In genomic region chr4:88209351-88209814, GRCm38 (mm10) we compare ENCODE assay signal across 10 mouse cellular contexts.
A peak's percentile ranks its signal among the peaks of the same experiment; 100 is the strongest.
DNase-seq lines count a peak whose midpoint lies in the region; ATAC-seq lines count a peak whose summit lies in the region.
"Had no signal": no experiment of that assay in that cellular context is flagged by ENCODE, and none has a peak within 500 bp of the region (broad histone marks: within the 10 kb centered on the region; RNA-seq: fewer than 3 reads in every experiment).

No protein-coding gene starts in this region.

- 0 out of 2 replicates have a peak, but pooled peaks have one; percentile 33 for ATAC-seq in hindbrain, embryonic 12.5 days (ENCODE audit: low FRiP score)
- no peak for ATAC-seq in hindbrain, embryonic 11.5 days (ENCODE audit: low FRiP score)
- ATAC-seq in lung, embryonic 15.5 days (ENCODE audit: borderline replicate concordance, extremely low read depth, low FRiP score, low TSS enrichment): peak; percentile 63; the same call in 1 of the 2 replicates

- no peak for DNase-seq in hindbrain, embryonic 11.5 days (ENCODE audit: low spot score)
- DNase-seq in cerebellum, adult 18-20 months: peak; percentile 57 to 69
- DNase-seq in heart, postnatal 10 days: peak; percentile 18 to 19
- DNase-seq in right cerebral cortex, postnatal 25 days: peak; percentile 59
- DNase-seq in gastrocnemius, postnatal 25 days: no peak
- DNase-seq in adrenal gland, postnatal 14 days: no peak

- intact Hi-C loops in heart, postnatal 10 days (cut with DNase I): no loop called here

- 68% methylated on average over 3 of the region's 3 CpGs for WGBS in hindbrain, embryonic 12.5 days
- 73% methylated on average over 3 of the region's 3 CpGs for WGBS in hindbrain, embryonic 11.5 days
- WGBS in lung, embryonic 15.5 days: 48% methylated on average over 3 of the region's 3 CpGs

- H3K9me3 ChIP-seq in hindbrain, embryonic 12.5 days (replicated peaks): no peaks in the 10 kb centered on the region
- H3K9me3 ChIP-seq in hindbrain, embryonic 11.5 days (ENCODE audit: control insufficient read depth, low read length): no peaks in the 10 kb centered on the region
- H3K9me3 ChIP-seq in lung, embryonic 15.5 days: no peaks in the 10 kb centered on the region
- H3K9me3 ChIP-seq: embryonic facial prominence, embryonic 12.5 days had no signal

- H3K4me3 ChIP-seq in hindbrain, embryonic 12.5 days: no peak overlapping the region
- H3K4me3 ChIP-seq in hindbrain, embryonic 11.5 days (ENCODE audit: low read depth, low read length): no peak overlapping the region
- H3K4me3 ChIP-seq in lung, embryonic 15.5 days: no peak overlapping the region
- H3K4me3 ChIP-seq: embryonic facial prominence, embryonic 12.5 days had no signal

- no peak overlapping the region for H3K4me2 ChIP-seq in hindbrain, embryonic 12.5 days (replicated peaks)
- H3K4me2 ChIP-seq in hindbrain, embryonic 11.5 days (replicated peaks; ENCODE audit: low read depth, low read length): no peak overlapping the region
- no peak overlapping the region for H3K4me2 ChIP-seq in lung, embryonic 15.5 days
- H3K4me2 ChIP-seq: embryonic facial prominence, embryonic 12.5 days had no signal

- H3K27ac ChIP-seq in hindbrain, embryonic 12.5 days: peak overlapping the region; percentile 31; the same call in 1 of the 2 replicates
- H3K27ac ChIP-seq in hindbrain, embryonic 11.5 days (ENCODE audit: low read depth, low read length): no peak overlapping the region
- H3K27ac ChIP-seq in lung, embryonic 15.5 days: no peak overlapping the region
- H3K27ac ChIP-seq: embryonic facial prominence, embryonic 12.5 days; liver, embryonic 14.5 days had no signal

- H3K4me1 ChIP-seq in hindbrain, embryonic 12.5 days: peaks cover 10% of the 10 kb centered on the region
- H3K4me1 ChIP-seq in hindbrain, embryonic 11.5 days (replicated peaks; ENCODE audit: control insufficient read depth, insufficient read depth, low read length): no peaks in the 10 kb centered on the region
- H3K4me1 ChIP-seq in lung, embryonic 15.5 days: peaks cover 4% of the 10 kb centered on the region; the same call in 1 of the 2 replicates

- H3K27me3 ChIP-seq in hindbrain, embryonic 12.5 days: no peaks in the 10 kb centered on the region
- H3K27me3 ChIP-seq in hindbrain, embryonic 11.5 days (ENCODE audit: control insufficient read depth, insufficient read depth, low read length): no peaks in the 10 kb centered on the region
- H3K27me3 ChIP-seq in lung, embryonic 15.5 days: no peaks in the 10 kb centered on the region
- H3K27me3 ChIP-seq: embryonic facial prominence, embryonic 12.5 days had no signal

- no peak overlapping the region for H3K9ac ChIP-seq in hindbrain, embryonic 12.5 days
- no peak overlapping the region for H3K9ac ChIP-seq in hindbrain, embryonic 11.5 days (ENCODE audit: low read depth, low read length)
- H3K9ac ChIP-seq in lung, embryonic 15.5 days: no peak overlapping the region
- H3K9ac ChIP-seq: embryonic facial prominence, embryonic 12.5 days; liver, embryonic 14.5 days had no signal

- H3K36me3 ChIP-seq in hindbrain, embryonic 12.5 days: no peaks in the 10 kb centered on the region
- H3K36me3 ChIP-seq in hindbrain, embryonic 11.5 days (ENCODE audit: control insufficient read depth, insufficient read depth, low read length): no peaks in the 10 kb centered on the region
- no peaks in the 10 kb centered on the region for H3K36me3 ChIP-seq in lung, embryonic 15.5 days
- H3K36me3 ChIP-seq: embryonic facial prominence, embryonic 12.5 days had no signal

Comparison
In these comparisons a context has a peak if more than half of its experiments do, and no peak if none do; other contexts are left out.
1. DNase-seq: peak in cerebellum, adult 18-20 months (2 of 2), heart, postnatal 10 days (2 of 2) and right cerebral cortex, postnatal 25 days (single experiment); none in hindbrain, embryonic 11.5 days (single experiment), gastrocnemius, postnatal 25 days (single experiment) and adrenal gland, postnatal 14 days (single experiment).